Mouse (Mus musculus) c-Kit-positive CD71-positive TER-119-negative erythroid progenitor cells, embryonic 14.5 days (primary cell): Measurements from ENCODE around the gene Fggy.

Experiments used
- DNase-seq: peaks from one replicate; pipeline ENCODE4 v3.0.0-alpha.2; 2013; ENCODE audit warnings: low read depth

The Fggy gene

DNA sequence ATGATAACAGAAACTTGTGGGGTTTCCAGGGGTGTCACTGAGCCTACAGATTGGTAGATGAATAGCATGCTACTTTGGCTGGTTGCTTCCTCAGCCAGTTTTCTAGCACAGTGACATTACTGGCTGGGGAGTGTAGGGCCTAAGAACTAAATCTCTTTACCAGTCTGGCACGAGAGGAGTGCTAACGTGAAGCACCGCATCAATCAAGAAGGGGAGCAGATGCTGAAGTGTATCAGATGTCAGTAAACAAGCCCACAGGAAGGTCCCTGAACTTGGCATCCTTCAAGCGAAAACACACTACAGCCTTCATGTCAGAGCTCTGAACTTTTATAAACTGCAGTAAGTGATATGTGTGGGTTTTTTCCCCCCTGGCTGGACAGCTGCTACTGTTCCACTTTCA lies 303.8 kb downstream of the Fggy start:
- DNase-seq, result no peak

DNA sequence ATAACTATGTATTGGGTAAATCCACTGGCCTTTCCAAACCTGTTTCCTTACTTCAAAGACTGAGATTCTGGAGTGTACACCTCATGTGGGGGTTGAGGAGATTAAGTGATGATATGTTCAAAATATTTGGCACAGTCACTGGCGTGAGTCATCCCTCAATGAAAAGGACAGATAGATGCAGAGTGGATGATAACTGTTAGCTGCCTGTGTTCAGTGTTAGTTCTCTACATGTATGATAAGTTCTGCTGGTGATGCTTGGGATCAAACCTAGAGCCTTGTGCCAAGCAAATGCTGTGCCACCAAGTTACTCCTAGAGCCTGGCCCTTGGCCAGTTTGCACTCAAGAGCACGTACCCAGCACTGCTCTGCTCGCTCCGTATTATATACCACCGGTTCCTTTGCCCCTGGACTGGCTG lies 304.4 kb downstream of the Fggy start:
- no peak for DNase-seq

DNA sequence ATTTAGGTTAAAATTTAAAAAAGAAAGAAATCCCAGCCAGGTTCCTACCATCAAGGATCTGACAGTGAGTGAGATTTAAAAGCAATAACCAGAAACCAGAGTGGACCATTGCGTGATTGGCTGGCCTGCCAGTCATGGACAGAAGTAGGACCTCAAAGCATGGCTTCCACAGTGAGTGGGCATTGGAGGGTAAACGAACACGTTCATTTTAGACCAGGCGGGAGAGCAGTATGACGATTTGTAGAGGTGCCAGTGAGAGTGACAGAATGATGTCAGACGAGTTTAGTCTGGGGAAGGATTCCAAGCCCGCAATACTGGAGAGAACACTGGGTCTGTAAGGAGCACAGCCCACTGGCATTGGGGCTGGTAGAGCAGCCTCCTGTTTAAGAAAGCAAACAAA lies 305.0 kb downstream of the Fggy start:
- no peak for DNase-seq

DNA sequence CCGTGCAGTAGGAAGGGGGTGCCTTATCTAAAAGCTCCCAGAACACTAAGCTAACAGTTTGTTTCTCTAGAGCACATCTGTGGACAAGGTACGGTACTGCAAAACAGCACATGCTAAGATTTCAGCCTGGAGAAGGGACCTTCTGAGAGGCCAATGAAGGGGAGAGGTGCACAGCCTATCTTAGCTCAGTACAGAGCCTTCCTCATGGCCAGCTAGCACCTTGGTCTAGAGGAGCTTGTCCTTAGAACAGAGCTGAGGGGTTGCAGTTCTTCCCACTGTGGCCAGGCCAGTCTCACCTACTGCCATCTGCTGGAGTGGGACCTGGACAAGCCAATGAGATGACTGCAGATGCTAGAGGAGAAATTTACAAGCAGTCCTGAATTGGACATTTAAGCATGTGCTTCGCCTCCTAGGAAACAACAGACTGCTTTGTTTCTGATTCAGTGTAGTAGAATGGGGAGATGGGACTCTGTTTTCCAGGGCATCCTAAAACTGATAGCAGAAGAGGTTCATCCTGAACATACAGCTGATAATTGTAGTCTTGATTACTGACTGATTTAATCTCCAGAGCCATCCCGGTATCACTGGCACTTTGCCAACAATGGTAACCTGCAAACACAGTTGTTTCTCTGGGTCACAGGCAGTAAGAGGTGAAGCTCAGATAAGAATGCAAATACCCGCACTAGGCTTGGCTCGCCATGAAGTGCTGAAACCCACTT lies 305.6 kb downstream of the Fggy start:
- no peak for DNase-seq

DNA sequence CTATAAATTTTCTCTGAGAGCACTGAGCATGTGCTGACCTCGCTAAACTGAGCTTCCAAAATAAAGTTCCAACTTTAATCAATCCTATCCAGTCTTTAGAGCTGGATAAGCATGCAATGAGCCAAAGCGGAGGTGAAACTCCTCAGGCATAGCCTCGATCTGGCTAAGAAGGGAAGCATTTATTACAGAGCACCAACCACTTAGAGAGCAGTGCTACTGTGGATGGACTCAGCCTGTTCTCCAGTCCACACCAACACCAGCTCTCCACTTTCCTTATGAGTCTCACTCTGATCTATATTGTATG lies 306.1 kb downstream of the Fggy start:
- no peak for DNase-seq

DNA sequence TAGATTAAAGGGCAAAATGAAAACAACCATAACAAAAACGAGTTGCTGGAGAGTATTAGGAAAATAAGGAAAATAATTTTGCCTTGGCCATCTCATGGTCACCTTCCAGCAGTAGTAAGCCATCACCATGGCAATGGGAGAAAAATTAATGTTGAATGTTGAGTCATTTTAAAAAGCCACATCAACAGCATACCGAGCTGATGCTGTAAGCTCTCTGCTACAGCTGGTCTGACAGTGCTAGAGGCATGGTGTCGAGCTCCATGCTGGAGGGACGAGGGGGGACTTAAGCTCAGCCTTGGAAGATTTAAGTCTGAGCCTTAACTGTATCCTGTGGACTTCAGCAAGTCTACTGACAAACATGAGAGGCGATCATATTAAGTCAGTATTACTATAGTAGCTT lies 307.9 kb downstream of the Fggy start:
- DNase-seq, result no peak

DNA sequence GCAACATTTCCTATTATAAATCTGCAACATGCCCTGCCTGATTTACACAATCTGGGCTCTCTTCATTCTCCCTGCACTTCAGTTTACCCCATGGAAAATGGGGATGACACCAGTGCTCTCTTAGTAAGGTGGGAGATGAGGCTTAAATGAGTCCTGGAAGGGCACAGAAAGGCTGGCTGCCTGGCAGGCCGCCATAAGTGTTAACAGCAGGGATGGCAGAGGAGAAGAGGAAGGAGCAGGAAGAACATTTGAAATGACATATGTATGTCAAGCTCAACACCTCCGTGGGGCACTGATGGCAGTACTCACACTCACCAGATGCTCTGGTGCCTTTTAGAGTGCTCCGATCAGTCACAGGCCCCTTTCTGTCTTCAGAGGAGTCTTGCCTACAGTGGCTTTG lies 308.6 kb downstream of the Fggy start:
- no peak for DNase-seq

DNA sequence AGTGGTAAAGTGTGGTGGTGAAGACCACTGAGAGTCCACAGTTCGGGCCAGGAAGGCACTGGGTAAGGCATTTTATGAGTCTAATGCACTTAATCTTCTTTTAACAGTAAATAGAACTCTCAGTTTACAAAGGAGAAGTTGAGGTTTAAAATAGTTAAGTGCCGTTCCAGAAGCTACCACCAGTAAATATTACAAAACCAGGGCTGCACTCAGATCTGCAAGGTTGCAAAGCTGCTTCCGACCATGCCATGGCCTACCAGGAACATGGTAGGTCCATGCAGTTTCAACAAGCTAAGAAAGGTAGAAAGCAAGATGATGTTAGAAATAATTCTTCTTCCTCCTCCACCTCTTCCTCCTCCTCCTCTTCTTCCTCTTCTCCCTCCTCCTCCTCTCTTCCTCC lies 309.8 kb downstream of the Fggy start:
- no peak for DNase-seq

DNA sequence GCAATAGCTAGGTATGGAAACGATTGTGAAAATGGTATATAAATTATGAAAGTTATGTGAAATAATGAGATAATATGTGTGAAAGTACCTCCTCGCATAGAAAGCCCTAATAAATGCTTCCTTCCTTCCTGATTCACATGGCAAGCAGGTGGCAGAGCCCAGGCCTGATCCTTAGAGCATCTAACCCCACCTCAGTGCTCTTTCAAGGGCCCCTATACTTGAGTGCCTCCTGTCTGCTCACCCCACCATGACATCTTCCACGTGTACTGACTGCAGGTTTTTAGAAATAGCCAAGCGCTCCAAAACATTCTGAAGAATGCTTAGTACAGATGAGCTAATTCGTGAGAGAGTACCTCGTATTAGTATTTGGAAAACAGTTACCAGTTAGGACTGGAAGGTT lies 311.0 kb downstream of the Fggy start:
- DNase-seq, result no peak

DNA sequence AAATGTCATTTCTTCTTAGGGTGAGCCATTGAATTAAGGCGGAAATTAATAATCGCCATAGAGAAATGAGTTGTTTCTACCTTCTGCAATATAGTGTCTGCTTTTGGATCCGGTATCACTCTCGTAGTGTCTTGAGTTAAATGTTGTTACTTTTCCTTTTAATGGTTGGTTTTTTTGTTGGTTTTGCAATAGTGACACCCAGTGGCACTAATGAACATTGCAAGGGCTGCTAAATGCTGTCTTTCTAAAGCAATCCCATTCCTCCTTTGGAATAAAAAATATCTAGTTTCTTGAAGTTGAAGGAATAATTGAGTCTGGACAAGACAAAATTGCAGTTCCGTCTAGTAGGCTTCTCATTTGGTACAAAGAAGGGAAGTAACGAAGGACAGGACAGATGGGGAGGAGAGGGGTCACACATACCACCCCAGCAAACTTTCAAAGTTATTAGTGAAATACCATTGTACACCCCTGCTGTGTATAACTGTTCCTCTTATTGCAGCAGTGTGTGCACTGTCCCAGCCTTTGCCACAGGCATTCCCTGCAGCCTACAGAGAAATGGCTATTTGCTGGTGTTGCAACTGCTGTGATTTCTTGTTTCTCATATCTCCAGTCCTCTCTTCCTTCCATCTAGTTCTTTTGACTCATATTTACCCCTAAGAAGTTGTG lies 314.0 kb downstream of the Fggy start:
- peak; percentile 7 for DNase-seq

DNA sequence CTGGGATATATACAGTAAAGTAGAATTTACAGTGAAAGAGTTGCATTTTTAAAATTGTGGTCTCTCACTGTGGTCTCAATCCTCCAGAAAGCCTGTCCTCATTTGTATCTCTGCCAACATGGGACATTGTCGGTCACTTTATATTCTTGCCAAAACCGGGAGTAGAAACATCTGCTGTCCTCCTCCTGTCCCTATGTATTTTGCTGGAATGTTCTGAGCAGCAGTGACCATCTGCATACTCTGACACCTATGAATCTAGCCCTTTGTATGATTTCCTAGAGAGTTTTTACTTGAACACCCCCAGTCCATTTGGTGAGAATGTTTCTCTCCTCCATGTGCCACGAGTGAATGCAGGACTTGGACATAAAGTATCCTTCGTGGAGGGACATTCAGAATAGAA lies 318.6 kb downstream of the Fggy start:
- no peak for DNase-seq

DNA sequence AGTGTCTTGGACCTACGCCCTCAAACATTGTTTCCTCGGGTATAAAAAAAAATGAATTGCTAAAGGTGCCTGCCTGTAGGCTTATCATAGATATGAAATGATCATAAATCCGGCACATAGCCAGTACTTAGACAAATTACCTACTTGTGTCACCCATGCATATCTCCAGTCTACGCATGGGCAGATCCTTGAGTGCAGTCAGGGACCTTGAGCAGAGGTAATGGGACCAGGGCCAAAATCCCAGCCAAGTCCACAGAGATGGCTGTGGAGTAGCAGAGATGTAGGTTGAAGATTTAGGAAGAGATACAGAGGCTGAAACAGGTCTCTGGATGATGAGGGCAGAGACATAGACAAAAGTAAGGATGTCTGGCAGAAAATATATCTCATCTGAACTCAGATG lies 320.1 kb downstream of the Fggy start:
- no peak for DNase-seq

DNA sequence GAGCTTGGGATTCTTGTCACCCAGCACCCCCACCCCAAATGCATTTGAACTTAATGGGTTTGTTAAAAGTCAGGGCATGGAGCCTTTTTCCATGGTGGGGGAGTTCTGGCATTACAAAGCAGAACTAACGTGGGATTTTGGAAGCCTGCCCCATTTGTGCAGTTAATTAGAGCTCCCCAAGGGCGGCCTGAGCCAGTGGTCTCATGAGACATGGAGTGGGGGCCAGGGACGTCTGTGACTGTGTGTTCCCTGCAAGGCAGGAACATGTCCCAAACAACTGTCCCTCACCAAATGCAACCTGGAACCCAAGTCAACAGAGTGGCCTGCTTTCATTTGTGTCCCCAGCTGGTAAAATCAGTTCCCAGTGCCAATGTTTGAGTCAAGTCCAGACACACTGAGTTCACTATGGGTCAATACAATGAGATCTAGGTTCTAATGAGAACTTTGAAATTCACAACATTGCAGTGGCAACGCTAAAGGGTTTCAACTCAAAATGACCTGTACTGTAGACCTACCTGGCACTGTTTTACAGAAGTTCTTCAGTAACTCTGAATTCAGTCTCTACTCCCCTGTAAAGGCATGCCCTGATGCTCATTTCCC lies 324.5 kb downstream of the Fggy start:
- DNase-seq, result no peak

DNA sequence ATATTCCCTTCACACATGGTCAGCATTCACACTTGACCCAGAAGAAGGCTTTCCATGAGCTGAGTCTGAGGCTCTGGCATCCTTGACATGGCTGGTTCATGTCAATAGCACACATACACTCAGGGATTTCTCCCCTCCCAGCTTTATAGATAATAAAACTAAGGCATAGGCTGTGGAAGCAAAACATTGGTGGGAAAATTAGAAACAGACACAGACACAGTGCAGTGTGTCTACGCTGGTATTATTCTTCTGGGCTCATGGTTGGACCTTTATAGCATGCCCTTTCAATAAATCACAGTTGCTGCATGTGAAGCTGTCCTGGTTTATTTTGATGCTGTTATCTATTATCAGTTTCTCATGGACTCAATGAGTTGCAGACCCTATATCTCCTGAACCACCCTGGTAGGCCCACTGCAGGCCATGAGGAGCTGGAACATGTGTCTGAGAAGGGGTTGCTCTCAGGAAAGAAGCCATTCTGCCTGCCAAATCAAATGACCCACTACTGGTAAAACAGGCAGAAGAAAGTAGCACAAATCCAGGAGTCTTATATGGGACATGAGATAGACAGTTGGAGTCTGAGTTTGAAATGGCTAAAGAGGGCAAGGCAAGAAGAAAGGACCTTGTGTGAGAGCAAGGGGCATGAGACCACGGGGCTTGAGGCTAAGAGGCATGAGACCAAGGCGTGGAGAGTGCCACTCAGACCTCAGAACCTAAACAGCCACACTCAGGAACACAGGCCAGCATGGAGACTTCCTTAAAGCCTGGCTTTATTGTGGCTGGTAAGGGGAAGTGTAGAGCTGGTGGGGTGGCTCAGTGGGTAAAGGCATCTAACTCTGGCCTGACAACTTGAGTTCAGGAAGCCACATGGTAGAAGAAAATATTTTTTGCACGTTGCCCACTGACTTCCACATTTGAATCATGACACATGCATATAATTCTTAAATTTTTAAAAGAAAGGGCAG lies 327.2 kb downstream of the Fggy start:
- DNase-seq, result no peak

DNA sequence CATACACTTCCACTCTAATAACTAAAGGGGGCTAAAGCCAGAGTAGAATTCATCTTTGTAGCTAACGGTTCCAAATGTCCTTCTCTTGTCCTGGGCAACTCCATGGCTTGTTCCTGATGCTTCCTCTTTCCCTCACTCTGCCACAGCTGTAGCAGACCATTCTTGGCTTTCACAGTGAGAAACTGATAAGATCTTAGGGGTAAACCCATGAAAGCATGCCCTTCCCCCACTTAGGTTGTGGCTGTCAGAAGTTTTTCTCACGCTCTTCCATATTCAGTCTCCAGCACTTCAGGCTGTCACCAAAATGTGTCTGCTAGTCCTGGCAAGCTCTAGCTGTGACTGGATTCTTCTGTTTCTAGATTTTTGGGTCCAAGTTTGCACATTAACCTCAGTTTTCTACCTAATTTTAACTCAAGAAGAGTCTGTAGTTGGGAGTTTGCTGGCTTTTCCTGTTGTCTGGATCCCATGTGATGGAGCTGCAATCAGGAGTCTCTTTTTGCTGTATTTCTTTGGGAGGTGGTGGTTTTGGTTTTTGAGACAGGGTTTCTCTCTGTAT lies 338.0 kb downstream of the Fggy start:
- DNase-seq, result no peak

DNA sequence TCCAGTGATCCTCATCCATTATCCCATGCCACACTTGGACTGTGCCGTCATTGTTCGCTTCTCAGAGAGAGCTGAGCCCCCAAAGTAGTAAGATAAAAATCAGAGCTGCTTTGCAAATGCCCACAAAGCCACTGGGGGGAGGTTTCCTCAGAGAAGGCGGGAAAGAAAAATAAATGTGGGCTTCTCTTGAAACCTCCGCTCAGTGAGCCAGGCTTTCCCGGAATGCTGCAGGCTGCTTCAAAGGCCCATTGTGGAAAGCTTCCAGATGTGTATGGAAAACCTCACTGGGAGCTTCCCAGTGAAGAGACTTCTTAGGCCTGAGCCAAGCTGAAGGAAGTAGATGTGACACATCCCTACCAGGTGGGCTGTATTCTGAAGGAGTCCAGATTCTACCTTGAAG lies 339.3 kb downstream of the Fggy start:
- no peak for DNase-seq

DNA sequence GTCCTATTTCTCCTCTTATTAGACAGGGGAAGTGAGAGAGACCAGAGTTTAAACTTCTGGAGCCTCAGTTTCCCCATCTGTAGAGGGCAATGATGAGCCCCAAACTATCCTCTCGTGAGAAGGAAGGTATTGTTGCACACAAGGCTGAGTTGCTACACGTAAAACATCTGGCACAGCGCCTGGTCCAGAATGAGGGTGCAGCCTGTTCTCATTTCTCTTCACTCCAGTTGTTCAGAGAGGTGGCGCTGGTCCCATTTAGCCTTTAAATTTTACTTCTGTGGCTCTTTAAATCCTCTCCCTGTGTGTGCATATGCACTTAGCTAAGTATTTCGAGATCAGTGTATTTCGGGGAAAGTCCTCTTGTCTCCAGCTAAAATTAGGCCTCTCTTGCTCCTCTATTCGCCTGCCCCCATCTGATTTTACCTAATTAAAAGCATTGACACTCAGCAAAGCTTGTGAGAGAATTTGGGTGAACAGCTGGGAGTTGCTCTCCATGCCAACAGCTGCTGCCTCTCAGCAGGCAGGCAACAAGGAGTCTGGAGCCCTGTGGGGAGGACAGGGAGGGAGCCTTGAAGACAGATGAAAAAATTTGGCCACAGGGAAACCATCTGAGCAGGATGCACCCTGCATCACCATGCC lies 340.0 kb downstream of the Fggy start:
- DNase-seq, result no peak

DNA sequence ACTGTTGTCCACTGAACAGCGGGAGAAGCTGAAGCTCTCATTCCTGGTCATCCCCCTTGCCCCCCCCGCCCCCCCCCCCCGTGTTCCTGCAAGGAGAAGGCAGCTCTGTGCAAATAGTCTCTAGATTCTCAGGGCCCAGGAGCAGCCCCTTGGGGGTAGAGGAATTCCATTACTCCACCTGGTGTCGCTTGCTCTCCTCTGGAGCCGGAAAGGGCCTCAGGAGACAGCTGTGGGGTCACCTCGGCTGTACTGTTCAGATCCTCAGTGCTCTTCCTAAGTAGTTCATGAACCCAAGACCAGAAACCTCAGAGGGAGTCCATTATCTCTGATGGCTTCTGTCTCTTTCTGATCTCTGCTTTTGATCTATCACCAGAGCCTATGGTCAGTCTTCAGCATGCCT lies 341.4 kb downstream of the Fggy start:
- no peak for DNase-seq

DNA sequence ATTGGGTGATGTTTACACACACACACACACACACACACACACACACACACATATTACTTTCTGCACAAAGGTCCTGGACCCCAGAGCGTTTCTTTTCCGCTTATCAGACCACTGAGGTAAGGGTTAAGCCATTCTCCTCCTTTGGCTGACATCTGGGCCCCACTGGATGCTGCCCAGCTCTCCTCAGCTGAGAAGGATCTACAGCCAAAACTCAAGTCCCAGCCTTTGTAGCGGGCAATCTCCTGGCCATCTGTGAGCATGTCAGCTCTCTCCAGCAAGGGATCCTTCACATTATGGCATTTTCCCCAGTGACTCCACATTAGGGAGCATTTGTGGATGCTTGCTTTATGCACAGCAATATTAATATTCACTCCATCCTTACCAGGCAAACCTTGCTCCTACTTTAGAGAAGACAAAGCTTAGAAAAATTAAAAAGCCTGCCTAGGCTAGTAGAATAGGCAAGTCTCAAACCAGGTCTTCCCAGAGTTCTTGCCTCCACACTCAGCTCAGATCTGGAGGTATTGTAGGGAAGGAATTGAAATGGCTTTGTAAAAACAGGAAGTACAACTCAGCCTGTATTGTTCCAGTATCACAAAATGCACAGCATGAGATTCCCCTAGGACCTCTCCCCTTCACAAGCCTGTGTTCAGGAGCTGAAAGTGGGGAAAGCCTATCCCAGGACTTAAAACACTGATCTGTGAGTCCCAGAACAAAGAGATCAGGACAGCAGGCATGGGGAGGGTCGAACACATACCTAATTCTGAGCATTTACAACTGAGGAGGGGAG lies 342.8 kb downstream of the Fggy start:
- no peak for DNase-seq

DNA sequence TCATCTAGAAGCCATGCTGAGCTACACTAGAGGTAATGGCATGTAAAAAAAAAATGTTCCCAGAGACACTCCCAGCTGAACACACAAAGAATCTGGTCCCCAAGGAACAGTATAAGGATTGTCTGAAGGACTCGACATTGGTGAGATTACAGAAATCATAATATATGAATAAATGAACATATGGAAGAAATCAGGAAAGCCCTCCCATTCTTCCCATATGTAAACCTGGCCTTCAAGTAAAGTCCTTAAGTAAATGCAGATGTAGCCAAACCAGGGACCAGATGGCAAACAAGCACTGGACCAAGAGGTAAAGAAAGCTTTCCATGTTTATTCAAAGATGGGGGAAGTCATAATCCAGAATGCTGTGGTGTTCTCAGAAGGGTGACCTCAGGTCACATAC lies 343.5 kb downstream of the Fggy start:
- DNase-seq, result no peak

DNA sequence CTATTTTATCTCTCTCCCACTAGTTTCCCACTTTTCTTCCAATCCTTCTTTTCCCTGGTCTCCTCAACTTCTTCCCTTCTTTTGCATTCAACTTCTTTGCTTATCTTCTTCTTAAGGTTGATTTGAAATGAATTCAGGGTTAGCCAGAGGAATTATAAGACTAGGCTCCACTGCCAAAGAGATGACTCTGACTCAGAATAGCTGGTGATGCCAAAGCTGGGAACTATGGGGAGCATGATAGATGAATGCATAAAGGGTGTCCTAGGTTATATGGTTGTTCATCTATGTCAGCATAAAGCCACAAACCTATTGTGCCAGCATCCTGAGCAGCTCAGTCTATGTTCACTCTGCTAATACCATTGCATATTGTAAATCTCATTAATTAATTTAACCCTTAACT lies 348.8 kb downstream of the Fggy start:
- DNase-seq, result no peak
